Mouse (Mus musculus) CH12.LX (cell line): ENCODE results near the gene Dram2. TPM values are rescaled to one million over a fixed set of nuclear protein-coding genes. Genes with fewer than 3 reads are reported as not detected.

Source experiments
- DNase-seq: peaks from one replicate; pipeline ENCODE4 v3.0.0-alpha.2; 2013; ENCODE audit errors: extremely low read depth
- H3K27ac ChIP-seq: 2 replicates; pipeline ENCODE4 v1.5.1; 2012; ENCODE audit warnings: low read depth, mild to moderate bottlenecking, control low read depth, moderate library complexity; ENCODE audit not compliant: insufficient read depth
- H3K27me3 ChIP-seq: replicated peaks from 2 replicates; pipeline ENCODE3; 2012; ENCODE audit warnings: inconsistent platforms
- H3K36me3 ChIP-seq, 2 experiments: replicated peaks in 1 of 2; 2 replicates each; pipeline versions ENCODE3 to v1.6.1; 2012; ENCODE audit warnings: inconsistent platforms in 1 of 2, low read length in 1 of 2, mild to moderate bottlenecking in 1 of 2, mixed read lengths in 1 of 2, moderate library complexity in 1 of 2; ENCODE audit not compliant: control insufficient read depth in 1 of 2, insufficient read depth in 1 of 2
- H3K4me1 ChIP-seq, 2 experiments: 2 replicates each; pipeline ENCODE4 v1.6.1; 2012; ENCODE audit warnings: inconsistent platforms in 1 of 2, moderate library complexity in 1 of 2; ENCODE audit not compliant: insufficient read depth in 2 of 2, control insufficient read depth in 1 of 2
- H3K4me2 ChIP-seq: 2 replicates; pipeline ENCODE4 v1.6.1; 2012; ENCODE audit warnings: low read depth, mild to moderate bottlenecking, control low read depth; ENCODE audit not compliant: poor library complexity, insufficient read depth, severe bottlenecking
- H3K4me3 ChIP-seq, 3 experiments: fragments of 150-350 bp in 1 of 3; sonication (generic) in 1 of 3; replicated peaks in 1 of 3; 2 replicates each; pipeline versions ENCODE3 to v1.5.1; 2011 to 2012; ENCODE audit warnings: low read depth in 2 of 3, low read length in 2 of 3, mild to moderate bottlenecking in 2 of 3, moderate library complexity in 2 of 3, control low read depth in 1 of 3, improper control_type of control experiment in 1 of 3, inconsistent platforms in 1 of 3, mixed read lengths in 1 of 3; ENCODE audit not compliant: poor library complexity in 1 of 3
- H3K79me2 ChIP-seq: replicated peaks from 2 replicates; pipeline ENCODE4 v1.6.1; 2012; ENCODE audit warnings: mild to moderate bottlenecking, moderate library complexity; ENCODE audit not compliant: control insufficient read depth, poor library complexity, insufficient read depth, severe bottlenecking; ENCODE audit errors: extremely low read depth
- H3K9ac ChIP-seq: 2 replicates; pipeline ENCODE4 v1.6.1; 2012; ENCODE audit warnings: low read depth, mild to moderate bottlenecking, control low read depth, moderate library complexity; ENCODE audit not compliant: insufficient read depth
- H3K9me3 ChIP-seq: replicated peaks from 2 replicates; pipeline ENCODE3; 2012; ENCODE audit warnings: low read length, inconsistent platforms, mixed read lengths
- CHD1 ChIP-seq: IDR thresholded peaks from 2 replicates; pipeline ENCODE4 v1.6.1; 2012; ENCODE audit warnings: low read depth, low read length, improper control_type of control experiment, inconsistent platforms
- ELF1 ChIP-seq: IDR thresholded peaks from 2 replicates; pipeline ENCODE4 v1.6.1; 2014; ENCODE audit warnings: low read depth, mild to moderate bottlenecking, inconsistent platforms, low read length, improper control_type of control experiment
- EP300 ChIP-seq: IDR thresholded peaks from 2 replicates; pipeline ENCODE4 v1.6.1; 2011; ENCODE audit warnings: low read length, improper control_type of control experiment
- ETS1 ChIP-seq: conservative IDR thresholded peaks from 2 replicates; pipeline ENCODE4 v1.6.1; 2012; ENCODE audit warnings: low read depth, mild to moderate bottlenecking, inconsistent platforms, low read length, improper control_type of control experiment, moderate library complexity
- GABPA ChIP-seq: IDR thresholded peaks from 2 replicates; pipeline ENCODE4 v1.6.1; 2012; ENCODE audit warnings: low read depth, low read length, improper control_type of control experiment, inconsistent platforms; ENCODE audit not compliant: insufficient replicate concordance
- HCFC1 ChIP-seq: IDR thresholded peaks from 2 replicates; pipeline ENCODE4 v1.6.1; 2012; ENCODE audit warnings: low read depth, mild to moderate bottlenecking, inconsistent platforms, low read length, improper control_type of control experiment
- IRF4 ChIP-seq: IDR thresholded peaks from 2 replicates; pipeline ENCODE4 v1.6.1; 2014; ENCODE audit warnings: low read depth, mild to moderate bottlenecking, inconsistent platforms, low read length, improper control_type of control experiment
- MYC ChIP-seq: IDR thresholded peaks from 2 replicates; pipeline ENCODE4 v1.6.1; 2011; ENCODE audit warnings: low read depth, mild to moderate bottlenecking, improper control_type of control experiment, low read length
- NRF1 ChIP-seq: IDR thresholded peaks from 2 replicates; pipeline ENCODE4 v1.6.1; 2014; ENCODE audit warnings: low read depth, mild to moderate bottlenecking, inconsistent platforms, low read length, improper control_type of control experiment, moderate library complexity
- PAX5 ChIP-seq: IDR thresholded peaks from 2 replicates; pipeline ENCODE4 v1.6.1; 2012; ENCODE audit warnings: low read length, inconsistent platforms, mixed read lengths
- POLR2A ChIP-seq: IDR thresholded peaks from 2 replicates; pipeline ENCODE4 v1.6.1; 2011; ENCODE audit warnings: low read depth, mild to moderate bottlenecking, improper control_type of control experiment, low read length
- RCOR1 ChIP-seq: conservative IDR thresholded peaks from 2 replicates; pipeline ENCODE4 v1.6.1; 2012; ENCODE audit warnings: low read depth, mild to moderate bottlenecking, inconsistent platforms, low read length, improper control_type of control experiment
- TCF12 ChIP-seq: IDR thresholded peaks from 2 replicates; pipeline ENCODE4 v1.6.1; 2014; ENCODE audit warnings: low read depth, mild to moderate bottlenecking, inconsistent platforms, low read length, improper control_type of control experiment
- UBTF ChIP-seq: IDR thresholded peaks from 2 replicates; pipeline ENCODE4 v1.6.1; 2012; ENCODE audit warnings: low read depth, mild to moderate bottlenecking, inconsistent platforms, low read length, improper control_type of control experiment, moderate library complexity
- ZMIZ1 ChIP-seq: IDR thresholded peaks from 2 replicates; pipeline ENCODE4 v1.6.1; 2012; ENCODE audit warnings: low read depth, mild to moderate bottlenecking, inconsistent platforms, low read length, improper control_type of control experiment
- dilution Hi-C: fragments of 300-500 bp; cut with MboI; formaldehyde crosslinking; loops from 2 replicates; pipeline ENCODE4 v1.14.3; 2020; ENCODE audit warnings: low sequenced_read_pairs; ENCODE audit not compliant: extremely low pct_unique_long_range_greater_than_20kb, extremely low pct_ligation_motif_present
- in situ Hi-C: fragments of 300-500 bp; cut with MboI; formaldehyde crosslinking; loops from 3 replicates; pipeline ENCODE4 v1.14.3; 2019; ENCODE audit warnings: low sequenced_read_pairs, low pct_ligation_motif_present, low pct_unique_long_range_greater_than_20kb, mixed read lengths
- polyA plus RNA-seq: library from polyadenylated mRNA; unstranded; fragments of >175 nt; gene quantifications from 2 replicates; pipeline ENCODE4 v1.2.1, GENCODE M21; 2012; ENCODE audit warnings: low read depth; ENCODE audit not compliant: insufficient read length
- total RNA-seq, 2 experiments: library from RNA; depleted of rRNA; stranded (reverse); fragments of 300-350 nt in 1 of 2; fragments of >200 nt in 1 of 2; gene quantifications; 2 replicates each; pipeline ENCODE4 v1.2.3; 2012 to 2014

The Dram2 gene
- total and polyA plus RNA-seq, 3 experiments: 20.3 to 62.4 (median 51.2) TPM

GRCm38 (mm10) chr3:106528032-106528431 lies 19.6 kb upstream of the Dram2 start:
- no peak overlapping the region for H3K9ac ChIP-seq
- dilution Hi-C loops: no loop called here
- TF ChIP-seq POLR2A (no peak), GABPA (no peak), NRF1 (no peak), CHD1 (no peak)
- H3K79me2 ChIP-seq: no peaks in the 10 kb centered on the region
- H3K4me1 ChIP-seq: no peaks in the 10 kb centered on the region
- H3K9me3 ChIP-seq: no peaks in the 10 kb centered on the region
- H3K27ac ChIP-seq: no peak overlapping the region
- H3K36me3 ChIP-seq: peaks cover 0 to 20% of the 10 kb centered on the region in 2 experiments
- no peaks in the 10 kb centered on the region for H3K27me3 ChIP-seq
- H3K4me2 ChIP-seq: no peak overlapping the region
- DNase-seq: no peak
- in situ Hi-C loops: no loop called here
- H3K4me3 ChIP-seq: no peak overlapping the region

- Histone ChIP-seq H3K79me2 (no peaks in the 10 kb centered on the region), H3K9ac (no peak overlapping the region), H3K4me2 (no peak overlapping the region), H3K36me3 (peaks cover 10 to 39% of the 10 kb centered on the region in 2 experiments), H3K4me3 (no peak overlapping the region), H3K27me3 (no peaks in the 10 kb centered on the region), H3K27ac (no peak overlapping the region), H3K9me3 (no peaks in the 10 kb centered on the region), H3K4me1 (peaks cover 2 to 6% of the 10 kb centered on the region in 2 experiments; a peak in 1 of 4 replicates)
- TF ChIP-seq PAX5 (no peak), EP300 (no peak), UBTF (no peak), ZMIZ1 (no peak), TCF12 (no peak), MYC (no peak), IRF4 (no peak), HCFC1 (no peak), POLR2A (no peak), ELF1 (no peak), RCOR1 (no peak), ETS1 (no peak)
- in situ Hi-C loops: no loop called here
- dilution Hi-C loops: no loop called here
- DNase-seq: no peak
These were observed 14.3 kb upstream of the Dram2 start for GRCm38 (mm10) chr3:106533277-106533676.
